Mouse (Mus musculus) intestine, postnatal 0 days (tissue): Measurements from ENCODE around the gene Apip. TPM values are rescaled to one million over a fixed set of nuclear protein-coding genes. Genes with fewer than 3 reads are reported as not detected.

Experiments used
- ATAC-seq: fragments of 200-750 bp; cut with Nextera tagmentation; 2 replicates; pipeline ENCODE4 v1.8.0; 2017; ENCODE audit warnings: mild to moderate bottlenecking, moderate TSS enrichment, moderate library complexity
- H3K27ac ChIP-seq: fragments of 300-500 bp; sonication (generic); 2 replicates; pipeline ENCODE4 v1.5.1; 2014; ENCODE audit warnings: mild to moderate bottlenecking, low read depth, low read length, moderate library complexity
- H3K27me3 ChIP-seq: fragments of 300-500 bp; sonication (generic); replicated peaks from 2 replicates; pipeline ENCODE4 v1.6.1; 2014; ENCODE audit warnings: low read length, mixed read lengths; ENCODE audit not compliant: control insufficient read depth, insufficient read depth
- H3K36me3 ChIP-seq: fragments of 300-500 bp; sonication (generic); 2 replicates; pipeline ENCODE4 v1.6.1; 2014; ENCODE audit warnings: mild to moderate bottlenecking, moderate library complexity; ENCODE audit not compliant: control insufficient read depth, insufficient read depth
- H3K4me1 ChIP-seq: fragments of 300-500 bp; sonication (generic); replicated peaks from 2 replicates; pipeline ENCODE4 v1.6.1; 2014; ENCODE audit warnings: antibody characterized with exemption, low read length, mixed read lengths; ENCODE audit not compliant: control insufficient read depth, insufficient read depth
- H3K4me2 ChIP-seq: fragments of 300-500 bp; sonication (generic); replicated peaks from 2 replicates; pipeline ENCODE4 v1.6.1; 2014; ENCODE audit warnings: low read depth, mild to moderate bottlenecking, moderate library complexity
- H3K4me3 ChIP-seq: fragments of 300-500 bp; sonication (generic); 2 replicates; pipeline ENCODE4 v1.5.1; 2014; ENCODE audit warnings: low read depth, low read length
- H3K9ac ChIP-seq: fragments of 300-500 bp; sonication (generic); 2 replicates; pipeline ENCODE4 v1.6.1; 2014; ENCODE audit warnings: mild to moderate bottlenecking, low read depth, low read length
- H3K9me3 ChIP-seq: fragments of 300-500 bp; sonication (generic); 2 replicates; pipeline ENCODE4 v1.6.1; 2016; ENCODE audit warnings: mixed run types; ENCODE audit not compliant: control insufficient read depth
- CTCF ChIP-seq: sonication (generic); IDR thresholded peaks from 2 replicates; pipeline ENCODE4 v1.5.1; 2016; ENCODE audit warnings: low read depth, mild to moderate bottlenecking, control low read depth, antibody characterized with exemption, moderate library complexity
- WGBS: fragments of 180-500 bp; shearing (Covaris S2); extraction: QIAGEN DNeasy Blood & Tissue Kit; methylation state at CpG from one replicate; pipeline ENCODE4 v1.1.7; 2014; 5-methylcytosine and 5-hydroxymethylcytosine counted together
- polyA plus RNA-seq: library from polyadenylated mRNA; unstranded; fragments of >200 nt; fragmentation: Nextera tagmentation; extraction: Ambion mirVana; gene quantifications from 2 replicates; pipeline ENCODE4 v1.2.1, GENCODE M21; 2015

Gene Apip
- polyA plus RNA-seq: 28.8 and 29.1 TPM in 2 replicates

DNA sequence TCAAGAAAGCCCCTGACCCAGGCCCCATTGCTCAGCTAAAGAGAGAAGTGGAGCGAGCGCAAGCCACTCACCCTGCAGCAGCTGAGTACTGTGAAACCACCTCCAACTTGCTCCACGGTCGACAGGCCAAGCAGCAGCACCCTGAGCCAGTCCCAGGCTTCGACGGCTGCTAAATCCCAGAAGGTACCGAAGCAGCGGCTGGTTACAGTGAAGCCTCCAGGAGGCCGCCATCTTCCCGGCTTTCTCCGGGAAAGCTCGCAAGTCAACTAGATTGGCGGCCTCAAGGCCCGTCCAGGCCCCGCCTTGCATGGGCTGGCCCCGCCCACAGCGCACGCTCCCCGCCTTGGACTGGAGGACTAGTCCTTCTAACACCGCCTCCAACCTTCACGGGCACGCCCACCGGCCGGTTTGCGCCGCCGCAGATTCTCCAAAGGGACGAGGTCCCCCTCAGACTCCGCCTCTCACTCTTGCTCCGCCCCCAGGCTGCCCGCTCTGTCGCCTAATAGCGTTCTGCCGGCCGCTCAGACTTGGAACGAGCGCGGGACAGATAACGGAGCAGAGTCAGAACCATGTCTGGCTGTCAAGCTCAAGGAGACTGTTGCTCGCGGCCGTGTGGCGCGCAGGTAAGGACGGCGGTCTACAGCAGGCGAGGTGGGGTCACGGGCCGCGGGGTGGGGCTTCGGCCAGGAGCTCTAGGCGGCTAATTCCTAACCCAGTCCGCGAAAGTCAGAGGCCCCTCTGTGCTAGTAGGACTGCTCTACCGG is at the start of gene Apip, which contains the start of gene Pdhx:
Gene Apip (plus strand): TSS at position 457 of the 764 bp plus-strand sequence.
Gene Pdhx (minus strand): TSS at position 295 of the 764 bp plus-strand sequence.
- Histone ChIP-seq H3K27ac (peak within 1 kb of the TSS; percentile 84), H3K4me3 (peak within 1 kb of the TSS; percentile 87), H3K27me3 (no peaks in the 10 kb centered on the region), H3K36me3 (no peaks in the 10 kb centered on the region), H3K4me1 (no peaks in the 10 kb centered on the region), H3K9me3 (no peaks in the 10 kb centered on the region), H3K9ac (peak within 1 kb of the TSS; percentile 87), H3K4me2 (peak within 1 kb of the TSS; percentile 75)
- TF ChIP-seq CTCF: 0 out of 2 replicates have a peak, but pooled peaks have one; percentile 14
- peak; percentile 100 for ATAC-seq
- WGBS: under 1% methylated on average over 55 of the region's 55 CpGs

DNA sequence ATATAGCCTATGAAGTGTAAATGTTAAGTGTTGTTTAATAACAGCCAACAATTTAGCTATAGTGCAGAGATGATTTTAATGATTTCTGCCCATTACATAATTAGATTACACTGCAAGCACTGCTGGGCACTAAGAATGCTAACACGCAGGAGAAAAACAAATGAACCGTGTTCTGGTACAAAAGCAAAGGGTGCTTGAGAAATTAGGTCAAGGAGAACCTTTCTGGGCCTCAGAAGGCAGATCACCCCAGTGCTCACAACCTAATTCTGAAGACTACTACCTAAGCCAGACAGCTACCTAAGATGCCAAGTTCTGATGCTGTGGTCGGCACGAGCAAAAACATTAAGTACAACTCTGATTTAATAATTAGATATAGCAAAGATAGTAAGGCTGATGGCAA is 35.6 kb upstream of the Apip start:
- Histone ChIP-seq H3K4me1 (no peaks in the 10 kb centered on the region), H3K27me3 (no peaks in the 10 kb centered on the region), H3K9ac (no peak overlapping the region), H3K36me3 (peaks cover 9% of the 10 kb centered on the region; the same call in 1 of the 2 replicates), H3K27ac (no peak overlapping the region), H3K4me2 (no peak overlapping the region), H3K9me3 (no peaks in the 10 kb centered on the region), H3K4me3 (no peak overlapping the region)
- 92% methylated on average over 4 of the region's 4 CpGs for WGBS
- no peak for TF ChIP-seq CTCF
- no peak for ATAC-seq

DNA sequence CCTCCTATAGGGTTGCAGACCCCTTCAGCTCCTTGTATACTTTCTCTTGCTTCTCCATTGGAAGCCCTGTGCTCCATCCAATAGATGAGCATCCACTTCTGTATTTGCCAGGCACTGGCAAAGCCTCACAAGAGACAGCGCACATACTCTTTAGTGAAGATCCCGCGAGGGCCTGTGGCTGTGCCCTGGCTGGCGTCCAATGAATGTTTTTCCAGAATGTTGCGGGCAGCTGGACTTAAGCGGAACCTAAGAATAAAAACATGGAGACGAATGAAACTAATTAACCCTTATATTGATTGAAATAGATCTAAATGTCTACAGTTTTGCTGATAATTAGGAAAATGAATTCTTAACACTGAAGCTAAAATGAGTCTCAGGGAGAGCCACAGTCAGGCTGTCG is 32.6 kb upstream of the Apip start:
- H3K27ac ChIP-seq: no peak overlapping the region

DNA sequence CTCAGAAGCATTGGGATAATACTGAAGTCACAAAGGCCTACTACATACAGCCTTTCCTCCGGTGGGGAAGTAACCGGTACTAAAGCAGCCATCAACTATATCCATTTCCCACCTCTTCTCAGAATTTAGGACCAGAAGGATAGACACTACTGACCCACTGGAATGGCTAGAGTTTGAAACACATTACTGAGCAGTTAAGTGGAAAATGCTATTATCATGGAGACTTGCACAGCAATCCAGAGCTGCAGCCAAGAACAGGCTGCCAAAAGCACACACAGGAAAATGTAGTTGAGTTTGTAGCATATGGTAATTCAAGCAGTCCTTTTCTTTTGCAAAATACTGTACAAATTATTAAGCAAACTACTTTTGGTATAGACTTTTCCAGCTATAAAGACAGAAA is 28.2 kb upstream of the Apip start:
- Histone ChIP-seq H3K4me2 (no peak overlapping the region), H3K27ac (no peak overlapping the region), H3K4me3 (no peak overlapping the region), H3K9ac (no peak overlapping the region), H3K4me1 (no peaks in the 10 kb centered on the region), H3K27me3 (no peaks in the 10 kb centered on the region), H3K9me3 (no peaks in the 10 kb centered on the region), H3K36me3 (peaks cover 7% of the 10 kb centered on the region; the same call in 1 of the 2 replicates)
- ATAC-seq: no peak
- TF ChIP-seq CTCF: no peak
- WGBS: 95% methylated on average over 2 of the region's 2 CpGs

More for the DNA sequence above, 32.6 kb upstream of the Apip start:
- Histone ChIP-seq H3K4me1 (no peaks in the 10 kb centered on the region), H3K9ac (no peak overlapping the region), H3K36me3 (peaks cover 7% of the 10 kb centered on the region; the same call in 1 of the 2 replicates), H3K4me2 (no peak overlapping the region), H3K9me3 (no peaks in the 10 kb centered on the region), H3K27me3 (no peaks in the 10 kb centered on the region), H3K4me3 (no peak overlapping the region)
- TF ChIP-seq CTCF: no peak
- 79% methylated on average over 8 of the region's 8 CpGs for WGBS
- ATAC-seq: no peak

DNA sequence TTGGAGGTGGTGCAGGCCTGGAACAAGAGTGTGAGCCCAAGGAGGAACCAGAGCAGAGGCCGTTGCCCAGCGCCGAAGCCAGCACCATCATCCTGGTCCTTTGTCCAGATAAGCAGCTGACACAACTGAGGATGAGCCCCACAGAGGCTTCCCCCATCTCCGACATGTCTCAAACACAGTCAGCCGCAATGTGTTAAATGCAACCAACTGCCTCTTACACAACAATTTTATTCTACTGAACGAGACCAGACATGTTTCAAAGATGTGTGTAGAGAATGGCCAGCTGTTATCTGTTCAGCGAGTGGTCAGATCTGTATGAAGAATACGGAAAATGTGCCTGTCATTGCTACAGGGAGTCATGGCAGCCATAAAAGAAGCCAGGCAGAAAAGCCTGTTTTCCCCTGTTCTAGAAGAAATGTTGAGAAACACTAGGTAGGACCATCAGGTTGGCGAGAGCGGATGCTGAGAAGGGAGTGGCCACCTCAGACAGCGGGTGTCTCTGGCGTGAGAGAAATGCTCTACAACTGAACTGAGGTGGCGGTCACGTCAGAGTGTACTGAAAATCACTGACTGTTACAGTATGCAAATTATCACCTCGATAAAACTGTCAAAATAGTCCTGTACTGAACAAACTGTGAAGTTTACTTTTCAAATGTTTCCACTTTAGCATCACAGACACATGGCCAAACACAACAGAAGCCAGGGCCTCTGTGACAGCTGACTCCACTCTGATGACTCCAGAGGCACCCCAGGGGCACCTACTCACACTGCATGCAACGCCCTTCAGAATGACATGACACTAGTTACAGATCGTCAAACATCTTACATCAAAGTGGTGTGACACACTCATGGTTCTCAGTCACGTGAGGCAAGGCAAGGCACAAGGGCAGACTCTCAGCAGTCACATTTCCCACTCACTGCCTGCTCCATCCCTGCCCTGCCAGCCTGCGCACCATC is 21.3 kb upstream of the Apip start:
- no peak overlapping the region for H3K4me2 ChIP-seq
- H3K4me3 ChIP-seq: no peak overlapping the region
- no peaks in the 10 kb centered on the region for H3K36me3 ChIP-seq
- no peak overlapping the region for H3K9ac ChIP-seq
- no peaks in the 10 kb centered on the region for H3K9me3 ChIP-seq
- TF ChIP-seq CTCF: no peak
- ATAC-seq: no peak
- H3K27ac ChIP-seq: no peak overlapping the region
- no peaks in the 10 kb centered on the region for H3K4me1 ChIP-seq
- H3K27me3 ChIP-seq: no peaks in the 10 kb centered on the region
- WGBS: 80% methylated on average over 19 of the region's 19 CpGs

DNA sequence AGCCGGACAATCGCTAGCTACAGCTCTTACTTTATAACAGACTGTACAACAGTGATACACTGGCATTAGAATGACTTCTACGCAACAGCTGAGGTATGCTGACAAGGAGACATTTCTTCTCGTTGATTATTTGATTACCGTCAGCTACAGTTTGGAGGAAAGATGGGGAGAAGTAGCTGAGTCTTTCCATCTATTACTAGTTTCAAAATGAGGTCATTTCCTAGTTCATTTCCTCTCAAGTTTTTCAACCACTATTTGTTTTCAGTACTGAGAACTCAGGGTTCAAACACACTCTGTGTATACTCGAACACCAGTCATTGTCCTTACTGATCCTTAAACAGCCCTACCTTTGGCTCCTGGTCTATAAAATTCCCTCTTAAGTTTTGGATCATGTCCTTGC is 17.7 kb upstream of the Apip start:
- Histone ChIP-seq H3K36me3 (no peaks in the 10 kb centered on the region), H3K4me1 (no peaks in the 10 kb centered on the region), H3K4me3 (no peak overlapping the region), H3K9ac (no peak overlapping the region), H3K4me2 (no peak overlapping the region), H3K27me3 (no peaks in the 10 kb centered on the region), H3K27ac (no peak overlapping the region), H3K9me3 (no peaks in the 10 kb centered on the region)
- 91% methylated on average over 6 of the region's 6 CpGs for WGBS
- no peak for TF ChIP-seq CTCF
- ATAC-seq: no peak
